Mouse (Mus musculus) ES-Bruce4 (cell line): ENCODE results near the gene Il23r.

Source experiments
- CTCF ChIP-seq: IDR thresholded peaks from one replicate; pipeline ENCODE4 v1.8.1; 2011; ENCODE audit warnings: low read depth, low read length
- EP300 ChIP-seq: IDR thresholded peaks from 2 replicates; pipeline ENCODE4 v1.6.1; 2011; ENCODE audit warnings: low read depth, low read length; ENCODE audit not compliant: insufficient read depth
- POLR2A ChIP-seq: IDR thresholded peaks from one replicate; pipeline ENCODE4 v1.8.1; 2011; ENCODE audit warnings: low read length; ENCODE audit not compliant: insufficient read depth

- TF ChIP-seq CTCF (no peak), EP300 (no peak), POLR2A (no peak)
Measured at GRCm38 (mm10) chr6:67459424-67459823, 32.2 kb downstream of the Il23r start.
